In genomic region chr14:42133806-42134205, GRCm38 (mm10) we compare ENCODE assay signal across 7 mouse cellular contexts. TPM values are rescaled to one million over a fixed set of nuclear protein-coding genes. Genes with fewer than 3 reads are reported as not detected.
"Had no signal": no experiment of that assay in that cellular context is flagged by ENCODE, and none has a peak within 500 bp of the region (broad histone marks: within the 10 kb centered on the region; RNA-seq: fewer than 3 reads in every experiment).

No protein-coding gene starts in this region.

RNA-seq across cellular contexts. Expression of gene Gm7951, which starts 16.6 kb away (rescaled TPM):
- total RNA-seq: layer of hippocampus, adult 18-20 months; layer of hippocampus, postnatal 14 days; left cerebral cortex, adult 8-10 months; left cerebral cortex, postnatal 25 days; megakaryocyte progenitor cell, adult 5-6 weeks; megakaryocyte-erythroid progenitor cell, adult 5-6 weeks; midbrain, postnatal 0 days had no signal

RNA-seq across cellular contexts. Expression of gene Gm17027, which starts 28.6 kb away (rescaled TPM):
- total RNA-seq: layer of hippocampus, adult 18-20 months; layer of hippocampus, postnatal 14 days; left cerebral cortex, adult 8-10 months; left cerebral cortex, postnatal 25 days; megakaryocyte progenitor cell, adult 5-6 weeks; megakaryocyte-erythroid progenitor cell, adult 5-6 weeks; midbrain, postnatal 0 days had no signal

RNA-seq across cellular contexts. Expression of gene Gm3573, which starts 56.8 kb away (rescaled TPM):
- total RNA-seq: megakaryocyte progenitor cell, adult 5-6 weeks; megakaryocyte-erythroid progenitor cell, adult 5-6 weeks; midbrain, postnatal 0 days had no signal
